27 mouse cellular contexts compared by ENCODE assay signal in genomic region chr1:38055176-38055575, GRCm38 (mm10). TPM values are rescaled to one million over a fixed set of nuclear protein-coding genes. Genes with fewer than 3 reads are reported as not detected.
DNase-seq lines count a peak whose midpoint lies in the region; ATAC-seq and TF ChIP-seq lines count a peak whose summit lies in the region.
"Had no signal": no experiment of that assay in that cellular context is flagged by ENCODE, and none has a peak within 500 bp of the region (broad histone marks: within the 10 kb centered on the region; RNA-seq: fewer than 3 reads in every experiment).

No protein-coding gene starts in this region.

- DNase-seq in adrenal gland, adult 8-10 months, result peak; percentile 19
- DNase-seq in adrenal gland, postnatal 4 days (ENCODE audit: low spot score in 2 of 2), result no peak
- no peak for DNase-seq in layer of hippocampus, adult 2 months (ENCODE audit: low spot score in 2 of 2)
- DNase-seq in layer of hippocampus, postnatal 14 days (ENCODE audit: low spot score in 2 of 2), result no peak
- DNase-seq in adipocyte (ENCODE audit: low spot score), result peak; percentile 43
- peak; percentile 55 for DNase-seq in gonadal fat pad, adult 2 months (ENCODE audit: low read depth)
- no peak for DNase-seq in left cerebral cortex, adult 8-10 months (ENCODE audit: low spot score in 2 of 2)
- DNase-seq: B cell, adult 2 months; cerebellum, adult 2 months; cerebellum, adult 9-11 months; cerebellum, postnatal 25 days; gastrocnemius, postnatal 10 days; gastrocnemius, postnatal 36 days; heart, adult 18-20 months; heart, postnatal 14 days; heart, postnatal 4 days; kidney, adult 18-20 months; kidney, adult 9 months had no signal

- H3K9ac ChIP-seq in heart, embryonic 12.5 days, result no peak overlapping the region
- H3K9ac ChIP-seq: embryonic facial prominence, embryonic 12.5 days; embryonic facial prominence, embryonic 15.5 days; forebrain, embryonic 12.5 days; forebrain, embryonic 15.5 days; heart, embryonic 13.5 days; hindbrain, embryonic 14.5 days had no signal

- no peaks in the 10 kb centered on the region for H3K4me1 ChIP-seq in heart, embryonic 12.5 days (replicated peaks)
- H3K4me1 ChIP-seq: embryonic facial prominence, embryonic 12.5 days; embryonic facial prominence, embryonic 15.5 days; forebrain, embryonic 12.5 days; forebrain, embryonic 15.5 days; heart, embryonic 13.5 days had no signal

- no peak overlapping the region for H3K4me2 ChIP-seq in heart, embryonic 12.5 days
- H3K4me2 ChIP-seq: embryonic facial prominence, embryonic 12.5 days; embryonic facial prominence, embryonic 15.5 days; forebrain, embryonic 12.5 days; forebrain, embryonic 15.5 days; heart, embryonic 13.5 days; hindbrain, embryonic 14.5 days had no signal

- peaks cover 76% of the 10 kb centered on the region for H3K36me3 ChIP-seq in heart, embryonic 12.5 days

- ATAC-seq in heart, embryonic 12.5 days (ENCODE audit: insufficient number of reproducible peaks, low FRiP score), result no peak
- ATAC-seq: forebrain, embryonic 15.5 days; hindbrain, postnatal 0 days; inflammation-experienced regulatory T-cells, adult 6 months had no signal

- no peak for TF ChIP-seq CTCF in layer of hippocampus, adult 2 months (conservative IDR thresholded peaks at IDR 0.05)

- no peaks in the 10 kb centered on the region for H3K9me3 ChIP-seq in heart, embryonic 12.5 days (replicated peaks)
- H3K9me3 ChIP-seq: embryonic facial prominence, embryonic 12.5 days; embryonic facial prominence, embryonic 15.5 days; forebrain, embryonic 12.5 days; forebrain, embryonic 15.5 days; heart, embryonic 13.5 days had no signal

- peak overlapping the region; percentile 1; the same call in 1 of the 2 replicates for H3K27ac ChIP-seq in layer of hippocampus, adult 2 months
- no peak overlapping the region for H3K27ac ChIP-seq in heart, embryonic 12.5 days (ENCODE audit: poor library complexity, severe bottlenecking)
- H3K27ac ChIP-seq: embryonic facial prominence, embryonic 12.5 days; embryonic facial prominence, embryonic 15.5 days; forebrain, embryonic 12.5 days; forebrain, embryonic 15.5 days; heart, embryonic 13.5 days; hindbrain, embryonic 14.5 days; hindbrain, postnatal 0 days had no signal

- H3K27me3 ChIP-seq in heart, embryonic 12.5 days (replicated peaks), result no peaks in the 10 kb centered on the region
- H3K27me3 ChIP-seq: embryonic facial prominence, embryonic 12.5 days; embryonic facial prominence, embryonic 15.5 days; forebrain, embryonic 12.5 days; forebrain, embryonic 15.5 days; heart, embryonic 13.5 days had no signal

- WGBS in heart, embryonic 12.5 days, result 83% methylated on average over 5 of the region's 5 CpGs

- H3K4me3 ChIP-seq in layer of hippocampus, adult 2 months, result no peak overlapping the region
- H3K4me3 ChIP-seq in heart, embryonic 12.5 days, result no peak overlapping the region
- H3K4me3 ChIP-seq: embryonic facial prominence, embryonic 12.5 days; embryonic facial prominence, embryonic 15.5 days; forebrain, embryonic 12.5 days; forebrain, embryonic 15.5 days; heart, embryonic 13.5 days had no signal

RNA-seq across cellular contexts. Expression of gene Eif5b, which starts 57.4 kb away (rescaled TPM):
- total RNA-seq in adrenal gland, adult 8-10 months (2022), result 10 to 100 TPM; 44.4 to 53.0 (median 48.8) TPM
- 10 to 100 TPM; 42.2 to 47.5 TPM for total RNA-seq in adrenal gland, postnatal 4 days (2021)
- 10 to 100 TPM; 37.7 to 38.5 TPM for total RNA-seq in layer of hippocampus, adult 2 months (2021)
- total RNA-seq in layer of hippocampus, postnatal 14 days (2021), result 10 to 100 TPM; 36.6 to 39.9 TPM
- 8.1 and 12.3 TPM in 2 replicates for polyA plus RNA-seq in gonadal fat pad, adult 2 months (2012; rRNA removed)
- total RNA-seq in left cerebral cortex, adult 8-10 months (2022), result 10 to 100 TPM; 36.2 to 40.3 (median 37.5) TPM
- polyA plus RNA-seq in heart, embryonic 12.5 days (2016; fragmentation: Nextera tagmentation; extraction: Ambion mirVana), result 22.8 and 24.4 TPM in 2 replicates

RNA-seq across cellular contexts. Expression of gene Txndc9, which starts 57.5 kb away (rescaled TPM):
- total RNA-seq in adrenal gland, adult 8-10 months (2022), result 10 to 100 TPM; 74.0 to 87.7 (median 83.5) TPM
- 10 to 100 TPM; 90.4 to 95.2 TPM for total RNA-seq in adrenal gland, postnatal 4 days (2021)
- total RNA-seq in layer of hippocampus, adult 2 months (2021), result 10 to 100 TPM; 56.9 to 60.4 TPM
- 10 to 100 TPM; 57.9 to 64.9 TPM for total RNA-seq in layer of hippocampus, postnatal 14 days (2021)
- 9.8 and 12.3 TPM in 2 replicates for polyA plus RNA-seq in gonadal fat pad, adult 2 months (2012; rRNA removed)
- 10 to 100 TPM; 57.1 to 62.3 (median 61.7) TPM for total RNA-seq in left cerebral cortex, adult 8-10 months (2022)
- polyA plus RNA-seq in heart, embryonic 12.5 days (2016; fragmentation: Nextera tagmentation; extraction: Ambion mirVana), result 110 and 115 TPM in 2 replicates

Comparison
In these comparisons a context has a peak if more than half of its experiments do, and no peak if none do; other contexts are left out.
1. DNase-seq: peak in adrenal gland, adult 8-10 months (single experiment), adipocyte (single experiment) and gonadal fat pad, adult 2 months (single experiment); none in adrenal gland, postnatal 4 days (0 of 2), layer of hippocampus, adult 2 months (0 of 2), layer of hippocampus, postnatal 14 days (0 of 2) and left cerebral cortex, adult 8-10 months (0 of 2).